Mouse (Mus musculus): ENCODE data around the gene Usp17le. TPM values are rescaled to one million over a fixed set of nuclear protein-coding genes. Genes with fewer than 3 reads are reported as not detected.

The Usp17le gene
- not detected for polyA plus RNA-seq (2017; shearing (Covaris generic))

DNA sequence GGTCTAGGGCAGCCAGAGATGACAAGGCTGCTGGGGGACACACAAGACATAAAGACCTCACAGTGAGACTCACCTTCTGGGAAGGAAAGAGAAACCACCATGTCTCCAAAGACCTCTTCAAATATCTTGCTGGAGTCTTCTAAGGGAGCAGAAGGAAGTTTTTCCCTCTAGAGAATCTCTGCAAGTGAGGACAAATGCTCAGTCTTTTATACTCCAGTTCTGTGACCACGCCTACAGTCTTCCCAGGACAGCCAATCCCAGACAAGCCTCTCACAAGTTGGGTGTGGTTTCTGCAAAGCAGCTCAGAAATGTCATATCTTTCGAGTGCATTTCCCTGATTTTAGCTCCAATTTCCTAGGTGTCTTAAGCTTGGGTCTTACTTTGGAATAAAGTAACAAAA, at the start of gene Usp17le:
Gene Usp17le, minus strand, starts transcription at position 101 of the 400 bp plus-strand sequence.

Other genes with a start within 250 kb of the Usp17le start
- not detected for gene Olfr651, start 227.3 kb downstream of the Usp17le start, polyA plus RNA-seq (2017; shearing (Covaris generic))
- not detected for gene Olfr652, start 216.6 kb downstream of the Usp17le start, polyA plus RNA-seq (2017; shearing (Covaris generic))
- gene Olfr653, start 200.2 kb downstream of the Usp17le start, polyA plus RNA-seq (2017; shearing (Covaris generic)), result not detected
- gene Olfr654, start 190.4 kb downstream of the Usp17le start, polyA plus RNA-seq (2017; shearing (Covaris generic)), result not detected
- not detected for gene Olfr655, start 175.7 kb downstream of the Usp17le start, polyA plus RNA-seq (2017; shearing (Covaris generic))
- gene Olfr656, start 163.5 kb downstream of the Usp17le start, polyA plus RNA-seq (2017; shearing (Covaris generic)), result not detected
- gene Olfr657, start 152.7 kb downstream of the Usp17le start, polyA plus RNA-seq (2017; shearing (Covaris generic)), result not detected
- not detected for gene Olfr658, start 130.2 kb downstream of the Usp17le start, polyA plus RNA-seq (2017; shearing (Covaris generic))
- gene Olfr659, start 110.7 kb downstream of the Usp17le start, polyA plus RNA-seq (2017; shearing (Covaris generic)), result not detected
- gene Olfr661, start 91.0 kb downstream of the Usp17le start, polyA plus RNA-seq (2017; shearing (Covaris generic)), result not detected
- gene Usp17lb, start 65.1 kb upstream of the Usp17le start, polyA plus RNA-seq (2017; shearing (Covaris generic)), result not detected
- 0.10 TPM for gene Usp17la, start 79.5 kb upstream of the Usp17le start, polyA plus RNA-seq (2017; shearing (Covaris generic))
- not detected for gene Olfr665, start 100.6 kb upstream of the Usp17le start, polyA plus RNA-seq (2017; shearing (Covaris generic))
- not detected for gene Olfr666, start 118.5 kb upstream of the Usp17le start, polyA plus RNA-seq (2017; shearing (Covaris generic))
- not detected for gene Olfr667, start 144.0 kb upstream of the Usp17le start, polyA plus RNA-seq (2017; shearing (Covaris generic))
- gene Olfr668, start 150.6 kb upstream of the Usp17le start, polyA plus RNA-seq (2017; shearing (Covaris generic)), result not detected
- gene Olfr669, start 156.8 kb upstream of the Usp17le start, polyA plus RNA-seq (2017; shearing (Covaris generic)), result not detected
- not detected for gene Olfr670, start 185.2 kb upstream of the Usp17le start, polyA plus RNA-seq (2017; shearing (Covaris generic))
- gene Olfr671, start 201.7 kb upstream of the Usp17le start, polyA plus RNA-seq (2017; shearing (Covaris generic)), result not detected
- gene Olfr672, start 224.6 kb upstream of the Usp17le start, polyA plus RNA-seq (2017; shearing (Covaris generic)), result not detected

Measured in activated CD4-positive, CD25-positive, alpha-beta regulatory T cell, adult 9 weeks (primary cell).